Mouse (Mus musculus) cerebellum, postnatal 14 days (tissue): Measurements from ENCODE around the gene Cep95.

Source experiments
- DNase-seq, 2 experiments: peaks; one replicate each; pipeline ENCODE4 v3.0.0; 2021; ENCODE audit warnings: mixed read lengths in 2 of 2

The Cep95 gene

DNA sequence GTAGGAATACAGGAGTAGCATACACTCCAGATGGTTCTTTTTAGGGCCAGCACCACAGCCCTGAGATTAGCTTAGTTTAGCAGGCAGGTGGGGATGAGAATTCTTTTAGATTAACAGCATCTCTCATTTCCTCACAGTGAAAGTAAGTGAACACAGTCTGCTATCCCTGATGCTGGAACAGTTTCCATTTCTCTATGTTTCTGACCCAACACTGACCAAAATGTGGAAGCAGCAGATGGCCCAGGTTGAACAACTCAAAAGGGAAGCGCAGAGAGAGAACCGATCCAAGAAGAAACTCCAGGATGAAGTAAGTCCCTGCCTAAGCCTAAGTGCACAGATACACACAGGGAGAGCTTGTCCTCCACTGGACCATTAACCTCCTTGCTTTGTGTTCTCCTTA lies 26.3 kb downstream of the Cep95 start:
- no peak for DNase-seq

DNA sequence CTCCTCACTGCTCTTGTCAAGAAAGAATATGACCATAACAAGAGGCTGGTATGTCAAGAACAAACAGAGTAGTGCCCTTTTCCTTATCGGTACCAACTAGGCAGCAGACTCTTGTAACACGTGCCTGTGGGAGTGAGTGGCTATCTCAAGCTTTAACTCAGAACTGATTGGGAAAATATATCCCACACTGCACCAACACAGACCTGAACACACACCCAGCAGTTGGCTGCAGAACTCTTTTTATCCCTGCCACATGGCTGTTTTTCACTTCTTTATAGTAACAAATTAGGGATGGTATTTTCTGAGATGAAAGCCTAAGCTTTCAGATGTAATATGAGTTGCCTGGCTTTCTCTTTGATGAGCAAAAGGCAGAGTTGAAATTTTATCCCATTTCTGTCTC lies 26.7 kb downstream of the Cep95 start:
- no peak for DNase-seq

- peak; percentile 31 to 33 for DNase-seq
Observed at GRCm38 (mm10) chr11:106816316-106816715, 27.3 kb downstream of the Cep95 start.

GRCm38 (mm10) chr11:106817156-106817555 lies 28.1 kb downstream of the Cep95 start:
- peak in 1 of 2 experiments; percentile 30 for DNase-seq

DNA sequence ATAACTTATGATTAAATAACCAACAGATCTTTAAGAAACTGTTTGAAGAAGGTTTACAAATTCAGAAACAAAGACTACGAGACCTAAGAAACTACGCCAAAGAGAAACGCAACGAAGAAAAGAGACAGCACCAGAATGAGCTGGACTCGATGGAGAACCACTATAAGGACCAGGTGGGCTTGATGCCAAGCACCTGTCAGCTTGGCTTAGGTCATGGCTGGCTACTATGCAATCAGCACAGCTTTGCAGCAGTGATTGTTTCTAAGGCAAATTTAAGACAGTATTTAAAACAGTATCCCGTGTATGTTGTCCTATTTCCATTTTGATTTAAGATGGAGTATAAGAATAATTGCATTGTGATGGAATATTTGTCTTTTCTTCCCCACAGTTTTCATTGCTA lies 28.8 kb downstream of the Cep95 start:
- DNase-seq: peak; percentile 91 to 93

DNA sequence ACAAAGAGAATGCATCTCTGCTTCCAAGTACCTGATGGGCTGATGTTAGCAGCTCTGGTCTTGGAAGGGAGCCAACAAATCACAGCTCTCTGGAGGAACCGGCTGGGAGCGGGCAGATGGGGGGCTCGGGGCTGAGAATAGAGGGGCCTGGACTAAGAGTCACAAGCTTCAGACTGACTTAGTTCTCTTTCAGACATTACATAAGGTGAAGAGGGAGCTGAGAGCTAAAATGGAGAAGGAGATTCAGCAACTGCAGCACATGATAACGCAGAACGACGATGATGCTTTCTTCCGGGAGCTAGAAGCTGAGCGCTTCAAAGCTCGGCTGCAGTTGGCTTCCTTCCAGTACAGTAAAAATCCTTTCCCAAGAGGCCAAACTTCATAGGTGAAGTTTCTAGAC lies 29.3 kb downstream of the Cep95 start:
- DNase-seq: peak; percentile 50 to 53

DNA sequence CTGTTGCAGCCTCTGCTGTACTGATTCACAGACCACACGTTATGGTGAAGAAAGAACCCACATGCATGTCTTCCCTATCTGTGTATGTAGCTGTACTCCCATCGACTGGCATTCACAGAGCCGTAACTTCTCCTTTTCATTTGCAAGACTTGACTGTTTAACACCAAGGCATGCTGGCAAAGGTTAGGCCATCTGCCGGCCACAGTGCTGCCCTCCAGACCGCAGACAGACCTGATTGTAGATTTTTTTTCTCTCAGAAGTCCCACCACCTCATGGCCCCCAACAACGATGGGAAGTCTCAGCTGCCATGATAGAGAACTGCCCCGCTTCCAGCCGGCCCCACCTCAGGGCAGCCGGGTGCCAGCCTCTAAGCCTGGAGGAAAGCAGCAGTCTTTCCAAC lies 30.5 kb downstream of the Cep95 start:
- peak; percentile 50 to 68 for DNase-seq

DNA sequence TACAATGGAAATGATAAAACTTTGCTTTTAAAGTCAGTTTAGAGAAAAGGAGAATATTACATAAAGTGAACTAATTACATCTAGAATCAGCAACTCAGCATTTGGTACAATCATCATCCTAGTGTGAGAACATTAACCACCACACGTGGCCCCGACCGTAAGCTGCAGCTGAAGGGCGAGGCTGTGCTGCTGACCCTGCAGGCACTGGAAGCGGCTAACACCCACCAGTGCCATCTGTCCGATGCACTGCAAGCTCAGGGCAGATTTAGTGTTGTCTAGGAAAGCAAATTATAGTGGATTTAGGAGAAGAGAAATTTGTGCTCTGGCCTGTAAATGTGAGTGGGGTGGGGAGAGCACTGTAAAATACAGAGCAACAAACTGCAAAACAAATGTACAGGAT lies 31.2 kb downstream of the Cep95 start:
- peak; percentile 58 to 65 for DNase-seq

GRCm38 (mm10) chr11:106820972-106821371 lies 31.9 kb downstream of the Cep95 start:
- peak; percentile 65 to 72 for DNase-seq

DNA sequence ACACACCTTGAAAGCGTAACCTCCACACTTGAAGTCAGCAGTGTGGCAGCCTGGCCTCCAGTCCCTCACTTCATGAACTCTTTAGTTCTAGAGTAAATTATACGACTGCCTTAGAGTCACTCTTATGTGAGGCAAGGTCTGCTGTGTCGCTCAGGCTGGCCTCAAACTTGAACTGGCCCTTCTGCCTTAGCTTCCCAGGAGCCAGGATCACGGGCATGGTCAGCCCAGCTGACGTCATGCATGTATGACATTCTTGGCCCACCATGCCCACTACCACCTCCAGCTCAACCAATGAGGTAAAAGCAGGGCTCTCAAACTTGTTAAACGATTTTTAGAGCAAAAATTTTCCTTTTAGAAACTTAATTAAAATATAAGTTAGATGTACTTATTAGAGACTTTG lies 32.3 kb downstream of the Cep95 start:
- peak; percentile 32 to 51 for DNase-seq

GRCm38 (mm10) chr11:106822491-106822890 lies 33.4 kb downstream of the Cep95 start:
- peak in 1 of 2 experiments; percentile 49 for DNase-seq

- DNase-seq: peak; percentile 88 to 93
Observed at GRCm38 (mm10) chr11:106822911-106823310, 33.9 kb downstream of the Cep95 start.

DNA sequence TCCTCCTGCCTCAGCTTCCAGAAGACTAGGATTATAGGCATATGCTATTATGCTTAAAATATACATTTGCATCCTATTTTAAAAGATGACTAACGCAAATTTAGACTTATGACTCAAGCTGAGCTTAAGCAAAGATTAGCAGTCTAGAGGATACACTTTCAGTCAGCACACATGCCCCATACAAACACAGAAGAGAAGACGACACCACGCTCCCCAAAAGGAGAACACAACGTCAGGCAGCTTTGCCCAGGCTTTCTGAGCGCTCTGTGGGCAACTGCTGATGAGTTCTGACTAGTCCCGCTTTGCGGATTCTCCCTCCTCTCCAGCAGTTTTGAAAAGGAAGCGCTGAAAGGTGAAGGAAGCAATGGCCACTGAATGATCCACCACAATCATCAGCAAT lies 34.7 kb downstream of the Cep95 start:
- no peak for DNase-seq

GRCm38 (mm10) chr11:106824403-106824802 lies 35.4 kb downstream of the Cep95 start:
- no peak for DNase-seq

DNA sequence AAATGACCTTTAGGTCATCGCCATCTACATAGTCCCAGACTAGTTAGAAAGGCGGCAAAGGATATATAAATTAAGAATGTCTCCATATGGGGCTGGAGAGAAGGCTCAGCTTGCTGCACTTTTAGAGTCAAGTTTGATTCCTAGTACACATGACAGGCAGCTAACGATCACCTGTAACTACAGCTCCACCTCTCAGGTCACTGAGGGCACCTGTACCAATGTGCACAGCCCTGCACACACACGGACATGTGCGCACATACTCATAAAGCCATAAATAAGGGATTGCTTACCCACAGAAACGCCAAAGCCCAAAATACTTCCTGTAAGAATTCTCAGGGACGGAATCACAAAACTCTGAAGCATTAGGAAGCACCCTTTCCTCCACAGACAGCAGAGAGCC lies 39.0 kb downstream of the Cep95 start:
- no peak for DNase-seq

DNA sequence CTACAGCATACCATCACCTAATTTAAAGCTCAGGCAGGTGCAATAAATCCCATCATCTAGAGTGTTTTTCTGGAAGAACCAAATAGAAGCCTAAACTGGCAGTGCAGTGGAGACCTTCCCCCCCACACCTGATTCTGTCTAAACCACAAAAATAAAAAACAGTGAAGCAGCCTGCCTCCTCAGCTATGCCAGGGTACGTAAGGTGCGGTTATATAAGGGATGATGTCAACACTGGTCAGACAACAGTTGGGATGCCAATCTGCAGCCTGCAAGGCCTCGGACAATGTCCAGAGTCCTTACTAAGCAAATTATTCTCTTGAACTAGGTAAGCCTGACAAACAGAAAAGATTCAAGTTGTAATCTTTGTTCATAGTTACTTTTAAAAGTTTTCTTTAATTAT lies 53.0 kb downstream of the Cep95 start:
- no peak for DNase-seq

- no peak for DNase-seq
Observed at GRCm38 (mm10) chr11:106851438-106851837, 62.4 kb downstream of the Cep95 start.
